Mouse (Mus musculus) spleen, embryonic (tissue): ENCODE data around the gene Sox2.

Experiments
- CTCF ChIA-PET: fragments of 350-600 bp; sonication (Branson Sonifier 250); formaldehyde crosslinking; loops from one replicate; lab custom pipeline; 2022; lab: Charles Lee

Sox2 gene

DNA sequence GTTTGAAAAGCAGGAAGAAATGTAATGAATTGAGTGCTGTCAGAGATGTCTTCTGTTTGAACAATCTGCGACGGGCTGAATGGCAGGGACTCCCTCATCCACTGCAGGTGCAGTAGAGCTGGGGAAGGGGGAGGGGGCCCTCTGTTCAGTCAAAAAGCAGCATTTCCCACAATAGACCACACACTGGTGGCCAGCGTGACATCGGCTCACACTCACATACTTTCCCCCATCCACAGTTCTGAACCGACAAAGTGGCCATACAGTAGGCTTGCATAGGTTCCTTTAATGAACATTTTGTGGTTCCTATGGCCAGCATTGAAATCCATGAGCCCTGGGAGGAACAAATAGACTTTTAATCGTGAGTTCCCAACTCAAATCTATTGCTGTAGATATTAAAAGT lies 9.7 kb downstream of the Sox2 start:
- CTCF ChIA-PET, result no interaction called here

DNA sequence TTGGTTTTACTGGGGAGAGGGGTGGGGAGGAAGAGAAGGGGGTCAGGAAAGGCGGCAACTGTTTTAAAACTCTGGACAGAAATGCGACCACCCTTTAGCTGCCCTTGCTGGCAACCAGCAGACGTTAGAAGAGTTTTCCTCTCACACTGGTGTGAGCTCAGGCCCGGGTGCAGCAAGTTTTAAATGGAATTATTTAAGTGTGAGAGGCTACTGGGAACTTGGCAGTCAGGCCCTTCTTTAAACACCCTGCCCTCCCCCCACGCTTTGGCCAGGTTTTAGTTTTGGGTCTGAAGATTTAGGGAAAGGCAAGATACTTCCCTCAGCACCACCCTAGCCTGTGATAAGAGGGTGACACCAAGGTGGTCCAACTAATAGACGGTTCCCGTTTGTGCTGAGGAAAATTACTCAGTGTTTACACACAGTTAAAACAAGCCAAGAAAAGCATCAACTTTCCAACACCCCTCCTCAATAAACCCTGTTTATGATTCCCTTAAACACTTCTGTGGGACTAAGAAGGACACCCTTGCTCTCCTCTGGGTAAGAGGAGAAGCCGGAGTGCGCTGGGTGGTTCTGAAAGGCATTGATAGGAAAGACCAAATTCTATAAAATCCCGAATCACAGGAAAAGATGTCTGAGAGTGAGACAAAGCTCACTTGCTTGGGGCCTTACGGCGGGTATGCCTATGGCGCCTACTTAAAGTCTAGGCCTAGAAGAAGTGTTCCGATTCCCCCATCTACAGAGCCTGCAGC lies 10.5 kb downstream of the Sox2 start:
- CTCF ChIA-PET, result no interaction called here

- CTCF ChIA-PET, result no interaction called here
Observed at GRCm38 (mm10) chr3:34661341-34662007, 11.3 kb downstream of the Sox2 start.

GRCm38 (mm10) chr3:34662008-34662711 lies 12.0 kb downstream of the Sox2 start:
- CTCF ChIA-PET, result no interaction called here

DNA sequence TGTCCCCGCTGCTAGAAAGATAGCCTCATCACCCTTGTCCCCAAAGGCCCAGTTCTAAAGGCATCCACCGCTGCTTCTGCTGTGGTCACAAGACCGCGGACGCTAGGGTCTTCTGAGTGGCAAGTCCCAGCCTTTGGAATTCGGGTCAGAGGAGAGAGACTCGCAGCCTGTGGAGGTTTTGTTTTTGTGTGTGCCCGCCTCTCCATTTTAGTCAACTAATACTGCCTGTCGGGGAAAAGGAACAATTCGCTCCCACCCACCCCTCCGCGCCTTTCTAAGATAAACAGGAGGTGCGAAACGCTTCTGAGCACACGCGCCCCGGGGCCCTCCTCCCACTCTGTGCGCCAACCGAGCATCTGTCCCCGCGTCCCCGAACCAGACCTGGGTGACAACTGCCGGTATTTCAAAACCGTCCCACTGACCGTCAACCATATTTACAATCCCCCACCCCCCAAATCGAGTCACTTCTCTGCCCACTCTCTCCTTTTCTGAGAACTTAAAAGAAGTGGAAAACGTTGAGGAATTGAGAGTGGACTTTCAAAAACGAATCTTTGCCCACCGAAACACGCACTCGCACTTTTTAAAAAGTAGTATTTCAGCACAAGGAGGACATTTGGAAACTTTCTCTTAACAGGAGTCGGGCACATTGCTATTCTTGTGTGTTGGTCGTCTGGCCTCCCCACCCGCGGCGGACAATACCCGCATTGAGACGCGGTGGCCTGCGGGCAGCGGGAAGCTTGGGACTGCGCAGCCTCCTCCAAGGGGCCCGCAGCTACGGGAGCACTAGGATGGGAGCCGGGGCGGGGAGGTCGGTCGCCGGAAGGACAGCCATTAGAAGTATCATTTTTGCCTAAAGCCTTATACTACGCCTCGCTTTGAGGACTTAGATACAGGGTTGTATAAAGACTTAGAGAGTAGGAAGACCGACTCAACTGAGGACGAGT lies 12.8 kb downstream of the Sox2 start:
- CTCF ChIA-PET, result no interaction called here

DNA sequence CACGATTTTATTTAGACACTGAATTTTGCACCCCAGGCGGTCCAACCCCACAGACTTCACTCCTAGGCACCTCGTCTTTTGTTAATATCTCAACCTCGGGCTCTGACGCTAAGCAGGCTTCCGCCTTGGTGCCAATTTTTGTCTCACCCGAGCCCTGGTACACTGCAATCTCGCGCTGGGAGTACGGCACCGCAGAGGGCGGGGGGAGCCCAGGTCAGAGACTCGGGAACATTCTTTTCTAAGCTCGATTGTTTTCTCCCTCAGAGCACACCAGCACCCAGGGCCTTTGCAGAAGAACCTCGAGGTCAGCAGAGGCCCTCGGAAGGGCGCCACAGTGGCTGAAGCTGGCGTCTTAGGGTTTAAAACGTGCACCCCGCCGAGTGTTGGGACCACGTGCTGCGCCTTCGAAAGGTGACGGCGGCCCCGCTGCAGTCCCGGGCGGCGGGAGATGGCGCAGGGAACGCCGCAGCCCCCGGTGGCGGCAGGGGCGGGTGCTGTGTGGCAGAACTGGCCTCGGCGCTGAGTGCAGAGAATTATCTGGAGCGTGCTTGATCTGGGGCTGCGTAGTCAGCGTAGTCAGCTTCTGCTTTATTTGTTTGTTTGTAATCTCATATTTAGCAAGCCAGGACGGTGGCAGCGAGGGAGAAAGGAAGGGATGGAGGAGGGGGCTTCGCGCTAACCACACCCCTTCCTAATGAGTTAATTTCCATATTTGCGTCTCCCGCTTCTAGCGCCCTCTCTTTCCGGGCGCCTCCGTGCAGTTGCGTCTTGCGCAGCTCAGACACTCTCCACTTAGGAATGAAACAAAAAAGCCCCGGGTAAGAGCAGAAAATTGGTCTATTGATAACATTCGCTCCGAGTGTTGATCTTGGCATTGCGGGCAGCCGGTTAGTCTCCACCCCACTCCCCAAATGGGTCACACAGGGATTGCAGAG lies 13.8 kb downstream of the Sox2 start:
- CTCF ChIA-PET, result no interaction called here

DNA sequence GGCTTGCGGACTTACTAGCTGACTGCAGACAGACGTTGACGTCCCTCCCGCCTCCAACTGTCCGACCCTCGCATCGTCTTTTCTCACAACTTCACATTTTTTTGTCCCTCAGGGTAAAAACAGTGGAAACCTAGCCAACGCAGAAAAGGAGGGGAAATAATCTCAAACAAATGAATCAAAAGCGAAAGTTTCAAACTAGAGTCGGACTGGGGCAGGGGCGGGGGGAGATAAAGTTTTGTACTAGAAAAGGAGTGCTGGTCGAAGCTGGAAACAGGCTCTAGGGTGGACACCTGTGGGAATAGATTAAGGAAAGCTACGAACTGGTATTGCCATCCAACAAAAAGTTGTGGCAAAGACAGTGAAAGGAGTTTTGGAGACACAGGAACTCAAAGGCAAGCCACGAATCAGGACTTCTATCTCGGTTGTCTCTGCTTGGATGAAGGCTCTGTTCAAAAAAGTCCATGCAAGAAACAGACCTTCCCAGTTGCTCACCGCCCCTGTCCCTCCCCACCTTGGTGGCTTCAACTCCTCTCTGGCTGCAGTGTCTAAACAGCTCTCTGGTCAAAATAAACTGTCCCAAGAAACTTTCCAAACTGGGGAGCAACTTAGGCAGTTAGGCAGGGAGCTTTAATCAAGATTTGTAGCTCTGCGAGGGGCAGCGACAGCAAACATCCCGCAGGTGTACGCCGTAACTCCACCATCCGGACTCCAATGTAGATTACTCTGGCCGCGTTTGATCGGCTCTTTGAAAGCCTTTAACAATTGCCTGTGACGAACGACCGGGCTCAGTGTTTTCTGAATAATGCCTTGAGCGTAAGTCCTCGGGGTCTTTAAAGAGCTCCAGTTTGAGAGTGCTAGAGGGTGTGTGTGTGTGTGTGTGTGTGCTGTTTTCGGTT lies 14.7 kb downstream of the Sox2 start:
- CTCF ChIA-PET, result no interaction called here

DNA sequence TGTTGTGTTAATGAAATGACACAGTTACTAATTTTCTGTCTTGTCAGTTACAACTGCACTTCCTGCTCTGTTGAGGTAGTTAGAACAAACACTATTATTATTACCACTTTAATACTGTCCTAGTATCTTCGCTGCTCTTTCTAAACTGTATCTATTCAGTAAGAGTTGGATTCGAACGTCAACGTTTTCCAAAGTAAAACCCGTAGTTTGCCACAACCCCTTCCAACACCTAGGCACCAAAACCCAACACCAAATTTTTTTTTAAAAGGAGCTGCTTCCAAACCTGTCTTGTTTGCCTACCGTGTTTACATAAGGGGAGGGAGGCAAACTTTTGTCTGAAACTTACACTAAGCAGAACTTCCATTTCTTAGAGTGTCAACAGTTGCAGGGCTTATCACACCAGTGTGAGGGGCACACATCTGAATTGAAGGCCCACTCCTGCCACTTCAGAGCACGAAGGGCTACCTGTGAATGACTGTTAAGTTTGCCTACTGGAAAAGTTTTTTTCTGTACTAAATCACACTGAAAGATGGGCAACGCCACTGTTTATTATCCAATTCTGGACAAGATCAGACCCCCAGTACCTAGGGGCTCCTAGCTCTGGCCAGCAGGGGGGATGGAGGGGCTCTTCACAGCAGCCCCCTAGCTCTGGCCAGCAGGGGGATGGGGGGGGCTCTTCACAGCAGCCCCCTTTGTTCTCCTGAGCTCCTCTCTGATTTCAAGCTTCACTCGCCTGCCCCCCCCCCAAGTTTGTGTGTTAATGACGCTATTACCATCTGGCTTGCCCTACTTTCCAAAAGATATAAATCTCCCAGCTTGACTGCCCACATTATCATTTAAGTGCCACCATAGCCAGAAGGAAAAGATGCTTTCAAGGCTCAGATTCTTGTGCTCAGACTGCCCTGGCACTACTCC lies 15.8 kb downstream of the Sox2 start:
- CTCF ChIA-PET, result no interaction called here

GRCm38 (mm10) chr3:34667180-34667579 lies 17.0 kb downstream of the Sox2 start:
- CTCF ChIA-PET, result interaction anchor here (0.5 kb wide), 1 partner anchor 106 kb away, joined by 6 read pairs; no protein-coding TSS in a partner anchor

- CTCF ChIA-PET, result interaction anchor here (0.5 kb wide), 1 partner anchor 105 kb away, joined by 6 read pairs; no protein-coding TSS in a partner anchor
Observed at GRCm38 (mm10) chr3:34667881-34668817, 17.9 kb downstream of the Sox2 start.

- CTCF ChIA-PET, result no interaction called here
Observed at GRCm38 (mm10) chr3:34671024-34671660, 20.9 kb downstream of the Sox2 start.

GRCm38 (mm10) chr3:34678840-34679239 lies 28.6 kb downstream of the Sox2 start:
- CTCF ChIA-PET, result no interaction called here

GRCm38 (mm10) chr3:34679439-34679838 lies 29.2 kb downstream of the Sox2 start:
- CTCF ChIA-PET, result no interaction called here

DNA sequence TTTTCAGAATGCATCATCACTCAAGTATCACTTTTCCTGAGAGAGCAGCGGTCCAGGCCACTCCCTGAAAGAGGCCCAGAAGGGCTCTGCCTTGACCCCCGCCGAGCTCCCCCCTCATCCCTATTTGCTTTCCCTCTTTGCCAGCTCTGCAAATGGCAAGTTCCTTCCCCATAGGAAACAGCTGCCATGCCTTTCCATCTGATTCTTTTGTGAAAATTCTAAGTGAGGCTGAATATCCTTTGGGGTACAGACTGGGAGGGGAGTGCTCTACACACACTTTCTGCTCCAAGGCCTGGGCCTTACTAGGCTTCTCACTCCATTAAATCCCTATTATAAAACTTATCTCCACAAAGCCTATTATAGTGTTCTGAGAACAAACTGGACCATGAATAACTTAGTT lies 29.7 kb downstream of the Sox2 start:
- CTCF ChIA-PET, result no interaction called here

- CTCF ChIA-PET, result no interaction called here
Observed at GRCm38 (mm10) chr3:34688072-34688471, 37.9 kb downstream of the Sox2 start.

- CTCF ChIA-PET, result no interaction called here
Observed at GRCm38 (mm10) chr3:34691703-34692393, 41.6 kb downstream of the Sox2 start.
